11 mouse cellular contexts compared by ENCODE assay signal in the genomic region with DNA sequence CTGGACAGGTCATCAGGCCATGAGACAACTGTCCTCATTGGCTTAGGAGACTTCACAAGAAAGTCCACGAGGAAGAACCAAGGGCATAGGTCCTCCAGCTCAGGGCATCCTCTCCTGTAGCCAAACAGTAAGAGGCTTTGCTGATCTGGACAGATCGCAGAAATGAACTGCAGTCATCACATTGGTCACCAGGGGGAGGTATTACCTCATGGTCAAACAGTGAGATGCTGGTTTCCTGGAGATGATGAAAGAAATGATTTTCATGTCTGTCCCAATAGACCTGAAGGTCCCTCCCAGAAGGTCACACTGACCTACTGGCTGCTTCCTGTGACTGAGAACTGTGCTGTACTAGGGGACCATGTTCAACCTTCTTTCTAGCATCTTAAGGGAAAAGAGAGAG. TPM values are rescaled to one million over a fixed set of nuclear protein-coding genes. Genes with fewer than 3 reads are reported as not detected.
DNase-seq lines count a peak whose midpoint lies in the region; ATAC-seq and TF ChIP-seq lines count a peak whose summit lies in the region.
"Had no signal": no experiment of that assay in that cellular context is flagged by ENCODE, and none has a peak within 500 bp of the region (broad histone marks: within the 10 kb centered on the region; RNA-seq: fewer than 3 reads in every experiment).

No protein-coding gene starts in this region.

- no peaks in the 10 kb centered on the region for H3K36me3 ChIP-seq in E14TG2a.4 (ENCODE audit: insufficient read depth, low read length)
- H3K36me3 ChIP-seq in liver, embryonic 14.5 days (replicated peaks; ENCODE audit: control insufficient read depth, insufficient read depth, low read depth) = no peaks in the 10 kb centered on the region
- H3K36me3 ChIP-seq in neural tube, embryonic 15.5 days = no peaks in the 10 kb centered on the region

- intact Hi-C loops in left cerebral cortex, adult 2 months (cut with DNase I) = no loop called here
- intact Hi-C loops in left cerebral cortex, postnatal 10 days (cut with DNase I) = no loop called here

- no peak for TF ChIP-seq EP300 in liver, embryonic 14.5 days (IDR thresholded peaks at IDR 0.05; ENCODE audit: low read depth)

- no peaks in the 10 kb centered on the region for H3K4me1 ChIP-seq in E14TG2a.4 (replicated peaks; ENCODE audit: low read depth, low read length)
- no peaks in the 10 kb centered on the region for H3K4me1 ChIP-seq in liver, embryonic 14.5 days (replicated peaks; ENCODE audit: control insufficient read depth in 2 of 2, insufficient read depth in 2 of 2, low read length in 1 of 2)
- no peaks in the 10 kb centered on the region for H3K4me1 ChIP-seq in neural tube, embryonic 15.5 days

- H3K27me3 ChIP-seq in E14TG2a.4 (ENCODE audit: insufficient read depth, low read length) = no peaks in the 10 kb centered on the region
- no peaks in the 10 kb centered on the region for H3K27me3 ChIP-seq in liver, embryonic 14.5 days (ENCODE audit: control insufficient read depth, insufficient read depth, low read length)
- no peaks in the 10 kb centered on the region for H3K27me3 ChIP-seq in neural tube, embryonic 15.5 days (replicated peaks)

- H3K4me3 ChIP-seq in left cerebral cortex, adult 2 months = no peak overlapping the region
- no peak overlapping the region for H3K4me3 ChIP-seq in E14TG2a.4 (replicated peaks; ENCODE audit: low read length)
- no peak overlapping the region for H3K4me3 ChIP-seq in liver, embryonic 14.5 days (ENCODE audit: insufficient read depth in 1 of 2, low read depth in 2 of 2, low read length in 2 of 2)
- H3K4me3 ChIP-seq in neural tube, embryonic 15.5 days (replicated peaks) = no peak overlapping the region
- H3K4me3 ChIP-seq: erythroblast, embryonic 14.5 days had no signal

- peaks cover 23% of the 10 kb centered on the region for H3K9me3 ChIP-seq in E14TG2a.4 (ENCODE audit: low read length)
- H3K9me3 ChIP-seq in liver, embryonic 14.5 days (ENCODE audit: control insufficient read depth, low read length) = no peaks in the 10 kb centered on the region
- H3K9me3 ChIP-seq in neural tube, embryonic 15.5 days (replicated peaks) = peaks cover 7% of the 10 kb centered on the region; the same call in 1 of the 2 replicates

- 22% methylated on average over 2 of the region's 2 CpGs for WGBS in liver, embryonic 14.5 days (ENCODE audit: insufficient replicate concordance)
- 34% methylated on average over 2 of the region's 2 CpGs for WGBS in neural tube, embryonic 15.5 days

- DNase-seq in left cerebral cortex, adult 2 months (ENCODE audit: extremely low spot score in 1 of 2, low spot score in 2 of 2) = peak in 1 of 2 experiments; percentile 20
- no peak for DNase-seq in left cerebral cortex, postnatal 10 days (ENCODE audit: extremely low spot score in 1 of 2, low spot score in 2 of 2)
- DNase-seq in adrenal gland, adult 18-20 months (ENCODE audit: low spot score in 2 of 2) = peak; percentile 27 to 51
- peak; percentile 9 for DNase-seq in embryo, embryonic 11.5 days (ENCODE audit: low read depth, low spot score)
- no peak for DNase-seq in liver, embryonic 14.5 days (ENCODE audit: low read depth in 3 of 3, low spot score in 3 of 3)
- no peak for DNase-seq in ovary, adult 18-20 months (ENCODE audit: low spot score)

- no peak for ATAC-seq in liver, embryonic 14.5 days (ENCODE audit: insufficient read depth)
- ATAC-seq in neural tube, embryonic 15.5 days (ENCODE audit: low FRiP score) = no peak

- peak; percentile 43 for TF ChIP-seq CTCF in left cerebral cortex, adult 2 months (IDR thresholded peaks at IDR 0.05)
- TF ChIP-seq CTCF in E14TG2a.4 (conservative IDR thresholded peaks at IDR 0.05; ENCODE audit: low read length) = peak; percentile 72
- TF ChIP-seq CTCF in liver, embryonic 14.5 days (IDR thresholded peaks at IDR 0.05; ENCODE audit: low read depth) = peak; percentile 42

- no peak overlapping the region for H3K27ac ChIP-seq in left cerebral cortex, adult 2 months
- no peak overlapping the region for H3K27ac ChIP-seq in liver, embryonic 14.5 days
- no peak overlapping the region for H3K27ac ChIP-seq in neural tube, embryonic 15.5 days (replicated peaks)

- no peak overlapping the region for H3K4me2 ChIP-seq in liver, embryonic 14.5 days (ENCODE audit: low read depth)
- no peak overlapping the region for H3K4me2 ChIP-seq in neural tube, embryonic 15.5 days

- no peak overlapping the region for H3K9ac ChIP-seq in liver, embryonic 14.5 days (replicated peaks)
- no peak overlapping the region for H3K9ac ChIP-seq in neural tube, embryonic 15.5 days (replicated peaks)

RNA-seq across cellular contexts. Expression of a gene that starts 5.6 kb away (rescaled TPM):
- under 1 TPM; 0.14 TPM for total RNA-seq in left cerebral cortex, adult 2 months (2021)
- under 1 TPM in 1 of 2 experiments, not detected in 1; 0.10 TPM for total RNA-seq in left cerebral cortex, postnatal 10 days (2021)
- not detected for total RNA-seq in adrenal gland, adult 18-20 months (2021)
- polyA plus RNA-seq in liver, embryonic 14.5 days (2012; rRNA removed) = not detected in 2 replicates
- not detected in 2 replicates for polyA plus RNA-seq in liver, embryonic 14.5 days (2014; fragmentation: Nextera tagmentation; extraction: Ambion mirVana)
- not detected in 2 replicates for polyA plus RNA-seq in neural tube, embryonic 15.5 days (2015; fragmentation: Nextera tagmentation; extraction: Ambion mirVana)
- polyA plus RNA-seq: erythroblast, embryonic 14.5 days; stomach, embryonic 14.5 days had no signal

RNA-seq across cellular contexts. Expression of a gene that starts 47.6 kb away (rescaled TPM):
- not detected for total RNA-seq in left cerebral cortex, adult 2 months (2021)
- not detected for total RNA-seq in left cerebral cortex, postnatal 10 days (2021)
- under 1 TPM; 0.06 to 0.10 TPM for total RNA-seq in adrenal gland, adult 18-20 months (2021)
- polyA plus RNA-seq in liver, embryonic 14.5 days (2012; rRNA removed) = not detected in 2 replicates
- not detected in 2 replicates for polyA plus RNA-seq in liver, embryonic 14.5 days (2014; fragmentation: Nextera tagmentation; extraction: Ambion mirVana)
- polyA plus RNA-seq in neural tube, embryonic 15.5 days (2015; fragmentation: Nextera tagmentation; extraction: Ambion mirVana) = not detected in 2 replicates
- polyA plus RNA-seq: erythroblast, embryonic 14.5 days; liver, embryonic 16.5 days; stomach, embryonic 14.5 days had no signal

Comparison
In these comparisons a context has a peak if more than half of its experiments do, and no peak if none do; other contexts are left out.
1. DNase-seq: peak in adrenal gland, adult 18-20 months (2 of 2) and embryo, embryonic 11.5 days (single experiment); none in left cerebral cortex, postnatal 10 days (0 of 2), liver, embryonic 14.5 days (0 of 3) and ovary, adult 18-20 months (single experiment).
2. Peak in every context shown above with its lines, with median percentiles within 50 percentile points of each other: CTCF ChIP-seq.